Mouse (Mus musculus) embryonic facial prominence, embryonic 11.5 days (tissue): ENCODE measurements at regions not wholly inside any gene's neighbourhood (a gene's known extent, or its start where the extent isn't known, plus 50 kb on each side); places are given as distances from the start of the nearest gene placed in this dataset.

Experiments used
- ATAC-seq: fragments of 200-750 bp; cut with Nextera tagmentation; replicated peaks from 2 replicates; pipeline ENCODE4 v1.8.0; 2017; ENCODE audit warnings: low read depth; ENCODE audit not compliant: insufficient number of reproducible peaks, low FRiP score, low TSS enrichment
- DNase-seq: peaks from one replicate; pipeline ENCODE4 v3.0.0-alpha.2; 2015; ENCODE audit warnings: low spot score
- H3K27ac ChIP-seq: fragments of 300-500 bp; sonication (generic); replicated peaks from 2 replicates; pipeline ENCODE4 v1.5.1; 2014; ENCODE audit warnings: mild to moderate bottlenecking, low read depth, low read length, control low read depth
- H3K27me3 ChIP-seq: fragments of 300-500 bp; sonication (generic); 2 replicates; pipeline ENCODE4 v1.6.1; 2014; ENCODE audit warnings: mild to moderate bottlenecking, low read length, moderate library complexity, mixed read lengths; ENCODE audit not compliant: control insufficient read depth, insufficient read depth
- H3K36me3 ChIP-seq: fragments of 300-500 bp; sonication (generic); replicated peaks from 2 replicates; pipeline ENCODE4 v1.6.1; 2014; ENCODE audit warnings: low read depth, mild to moderate bottlenecking, low read length, moderate library complexity, mixed read lengths; ENCODE audit not compliant: control insufficient read depth, insufficient read depth
- H3K4me1 ChIP-seq: fragments of 300-500 bp; sonication (generic); 2 replicates; pipeline ENCODE4 v1.6.1; 2014; ENCODE audit warnings: low read length, mixed read lengths; ENCODE audit not compliant: control insufficient read depth, insufficient read depth
- H3K4me2 ChIP-seq: fragments of 300-500 bp; sonication (generic); 2 replicates; pipeline ENCODE4 v1.6.1; 2014; ENCODE audit warnings: low read depth, mild to moderate bottlenecking, control low read depth, low read length, moderate library complexity
- H3K4me3 ChIP-seq: fragments of 300-500 bp; sonication (generic); 2 replicates; pipeline ENCODE4 v1.5.1; 2014; ENCODE audit warnings: low read depth, low read length, control low read depth
- H3K9ac ChIP-seq: fragments of 300-500 bp; sonication (generic); replicated peaks from 2 replicates; pipeline ENCODE4 v1.6.1; 2014; ENCODE audit warnings: mild to moderate bottlenecking, control low read depth, low read length
- H3K9me3 ChIP-seq: fragments of 300-500 bp; sonication (generic); replicated peaks from 2 replicates; pipeline ENCODE4 v1.6.1; 2016; ENCODE audit warnings: mild to moderate bottlenecking, low read length, inconsistent platforms, mixed read lengths; ENCODE audit not compliant: control insufficient read depth
- WGBS: fragments of 180-500 bp; shearing (Covaris S2); extraction: QIAGEN DNeasy Blood & Tissue Kit; methylation state at CpG from one replicate; pipeline ENCODE4 v1.1.7; 2014; 5-methylcytosine and 5-hydroxymethylcytosine counted together

- H3K4me2 ChIP-seq = no peak overlapping the region
- 71% methylated on average over 7 of the region's 7 CpGs for WGBS
- no peaks in the 10 kb centered on the region for H3K9me3 ChIP-seq
- no peaks in the 10 kb centered on the region; the same call in 1 of the 2 replicates for H3K4me1 ChIP-seq
- ATAC-seq (no peak), DNase-seq (no peak)
- H3K9ac ChIP-seq = no peak overlapping the region
- H3K4me3 ChIP-seq = no peak overlapping the region
- no peak overlapping the region for H3K27ac ChIP-seq
- H3K36me3 ChIP-seq = no peaks in the 10 kb centered on the region
- H3K27me3 ChIP-seq = no peaks in the 10 kb centered on the region
These were observed 313.3 kb upstream of the Jarid2 start for GRCm38 (mm10) chr13:44415971-44416370.

- ATAC-seq (no peak), DNase-seq (no peak)
- no peaks in the 10 kb centered on the region; the same call in 1 of the 2 replicates for H3K4me1 ChIP-seq
- no peaks in the 10 kb centered on the region for H3K27me3 ChIP-seq
- no peaks in the 10 kb centered on the region for H3K36me3 ChIP-seq
- no peak overlapping the region for H3K27ac ChIP-seq
- 10% methylated on average over 8 of the region's 8 CpGs for WGBS
- no peaks in the 10 kb centered on the region for H3K9me3 ChIP-seq
- H3K4me2 ChIP-seq = no peak overlapping the region
- no peak overlapping the region for H3K4me3 ChIP-seq
- H3K9ac ChIP-seq = no peak overlapping the region
These were observed 312.3 kb upstream of the Jarid2 start for GRCm38 (mm10) chr13:44416986-44417385.

GRCm38 (mm10) chr13:44419056-44419455, 310.2 kb upstream of the Jarid2 start:
- H3K9me3 ChIP-seq = no peaks in the 10 kb centered on the region
- no peak overlapping the region for H3K27ac ChIP-seq
- 59% methylated on average over 8 of the region's 8 CpGs for WGBS
- ATAC-seq (no peak), DNase-seq (no peak)
- no peaks in the 10 kb centered on the region for H3K36me3 ChIP-seq
- H3K4me1 ChIP-seq = no peaks in the 10 kb centered on the region; the same call in 1 of the 2 replicates
- H3K4me2 ChIP-seq = no peak overlapping the region
- no peaks in the 10 kb centered on the region for H3K27me3 ChIP-seq
- H3K9ac ChIP-seq = no peak overlapping the region
- H3K4me3 ChIP-seq = no peak overlapping the region

GRCm38 (mm10) chr13:44419472-44420226, 309.6 kb upstream of the Jarid2 start:
- Histone ChIP-seq H3K4me2 (peak overlapping the region; percentile 11; the same call in 1 of the 2 replicates), H3K4me3 (no peak overlapping the region), H3K9me3 (no peaks in the 10 kb centered on the region), H3K27me3 (no peaks in the 10 kb centered on the region), H3K9ac (0 out of 2 replicates have a peak overlapping the region, but pooled peaks have one; percentile 7), H3K36me3 (no peaks in the 10 kb centered on the region), H3K27ac (no peak overlapping the region), H3K4me1 (no peaks in the 10 kb centered on the region; the same call in 1 of the 2 replicates)
- DNase-seq (peak; percentile 69), ATAC-seq (peak; percentile 56; the same call in 1 of the 2 replicates)
- 7% methylated on average over 14 of the region's 15 CpGs for WGBS

GRCm38 (mm10) chr13:44420227-44420592, 309.1 kb upstream of the Jarid2 start:
- Histone ChIP-seq H3K27me3 (no peaks in the 10 kb centered on the region), H3K27ac (no peak overlapping the region), H3K4me2 (no peak overlapping the region), H3K4me1 (no peaks in the 10 kb centered on the region; the same call in 1 of the 2 replicates), H3K9ac (no peak overlapping the region), H3K4me3 (no peak overlapping the region), H3K9me3 (no peaks in the 10 kb centered on the region), H3K36me3 (no peaks in the 10 kb centered on the region)
- DNase-seq = no peak
- ATAC-seq = no peak
- WGBS = 24% methylated on average over 6 of the region's 6 CpGs

GRCm38 (mm10) chr13:44420941-44421340, 308.3 kb upstream of the Jarid2 start:
- H3K9me3 ChIP-seq = no peaks in the 10 kb centered on the region
- no peaks in the 10 kb centered on the region for H3K27me3 ChIP-seq
- H3K4me2 ChIP-seq = no peak overlapping the region
- no peaks in the 10 kb centered on the region for H3K36me3 ChIP-seq
- ATAC-seq (no peak), DNase-seq (no peak)
- H3K27ac ChIP-seq = no peak overlapping the region
- 92% methylated on average over 8 of the region's 8 CpGs for WGBS
- no peak overlapping the region for H3K4me3 ChIP-seq
- H3K4me1 ChIP-seq = no peaks in the 10 kb centered on the region; the same call in 1 of the 2 replicates
- no peak overlapping the region for H3K9ac ChIP-seq

GRCm38 (mm10) chr13:44421426-44421825, 307.8 kb upstream of the Jarid2 start:
- WGBS = 82% methylated on average over 3 of the region's 3 CpGs
- no peak overlapping the region for H3K9ac ChIP-seq
- H3K4me2 ChIP-seq = no peak overlapping the region
- no peak for ATAC-seq
- no peak overlapping the region for H3K27ac ChIP-seq
- H3K9me3 ChIP-seq = no peaks in the 10 kb centered on the region
- H3K4me3 ChIP-seq = no peak overlapping the region
- H3K27me3 ChIP-seq = no peaks in the 10 kb centered on the region
- H3K4me1 ChIP-seq = no peaks in the 10 kb centered on the region; the same call in 1 of the 2 replicates
- H3K36me3 ChIP-seq = no peaks in the 10 kb centered on the region
- DNase-seq = no peak

- no peaks in the 10 kb centered on the region; the same call in 1 of the 2 replicates for H3K4me1 ChIP-seq
- no peak overlapping the region for H3K4me2 ChIP-seq
- no peaks in the 10 kb centered on the region for H3K9me3 ChIP-seq
- DNase-seq = no peak
- no peaks in the 10 kb centered on the region for H3K27me3 ChIP-seq
- no peak overlapping the region for H3K27ac ChIP-seq
- H3K4me3 ChIP-seq = no peak overlapping the region
- no peaks in the 10 kb centered on the region for H3K36me3 ChIP-seq
- no peak overlapping the region for H3K9ac ChIP-seq
- no peak for ATAC-seq
- WGBS = 65% methylated on average over 5 of the region's 5 CpGs
These were observed 307.4 kb upstream of the Jarid2 start for GRCm38 (mm10) chr13:44421922-44422321.
